Mouse (Mus musculus): ENCODE measurements around the gene Vmac. TPM values are rescaled to one million over a fixed set of nuclear protein-coding genes. Genes with fewer than 3 reads are reported as not detected.

Vmac gene
- polyA plus RNA-seq (2017; shearing (Covaris generic)): 1 to 10 TPM; 3.1 to 7.4 (median 3.8) TPM

GRCm38 (mm10) chr17:56717363-56718058, at the start of gene Vmac, which contains the start of gene Ndufa11:
TSS of gene Vmac (minus strand) at chr17:56718022.
TSS of gene Ndufa11 (plus strand) at chr17:56717767.
- peak; percentile 54 for ATAC-seq

GRCm38 (mm10) chr17:56766631-56767405, 49.0 kb upstream of the Vmac start:
- no peak for ATAC-seq

GRCm38 (mm10) chr17:56765431-56765830, 47.6 kb upstream of the Vmac start:
- no peak for ATAC-seq

- ATAC-seq: peak; percentile 85
These were observed 46.9 kb upstream of the Vmac start, which contains the start of gene Dus3l for GRCm38 (mm10) chr17:56764474-56765354. TSS of gene Dus3l (plus strand) at chr17:56764757.

- no peak for ATAC-seq
These were observed 46.0 kb upstream of the Vmac start for GRCm38 (mm10) chr17:56763741-56764250.

- peak; percentile 25 for ATAC-seq
These were observed 45.2 kb upstream of the Vmac start for GRCm38 (mm10) chr17:56762769-56763731.

- ATAC-seq: peak; percentile 36
These were observed 44.2 kb upstream of the Vmac start for GRCm38 (mm10) chr17:56761991-56762410.

- no peak for ATAC-seq
These were observed 43.3 kb upstream of the Vmac start for GRCm38 (mm10) chr17:56761077-56761476.

GRCm38 (mm10) chr17:56759261-56759660, 41.4 kb upstream of the Vmac start:
- no peak for ATAC-seq

- ATAC-seq: no peak
These were observed 40.3 kb upstream of the Vmac start for GRCm38 (mm10) chr17:56758132-56758531.

- ATAC-seq: no peak
These were observed 39.7 kb upstream of the Vmac start, which contains the start of gene Nrtn for GRCm38 (mm10) chr17:56757416-56758123. TSS of gene Nrtn (minus strand) at chr17:56757530.

GRCm38 (mm10) chr17:56756703-56757399, 39.0 kb upstream of the Vmac start:
- no peak for ATAC-seq

GRCm38 (mm10) chr17:56754271-56755185, 36.7 kb upstream of the Vmac start:
- no peak for ATAC-seq

GRCm38 (mm10) chr17:56753452-56753851, 35.6 kb upstream of the Vmac start:
- ATAC-seq: no peak

- no peak for ATAC-seq
These were observed 33.7 kb upstream of the Vmac start for GRCm38 (mm10) chr17:56751404-56752072.

GRCm38 (mm10) chr17:56744173-56744572, 26.4 kb upstream of the Vmac start:
- no peak for ATAC-seq

GRCm38 (mm10) chr17:56740788-56741160, 23.0 kb upstream of the Vmac start:
- no peak for ATAC-seq

- no peak for ATAC-seq
These were observed 22.4 kb upstream of the Vmac start for GRCm38 (mm10) chr17:56740118-56740787.
